In the genomic region with DNA sequence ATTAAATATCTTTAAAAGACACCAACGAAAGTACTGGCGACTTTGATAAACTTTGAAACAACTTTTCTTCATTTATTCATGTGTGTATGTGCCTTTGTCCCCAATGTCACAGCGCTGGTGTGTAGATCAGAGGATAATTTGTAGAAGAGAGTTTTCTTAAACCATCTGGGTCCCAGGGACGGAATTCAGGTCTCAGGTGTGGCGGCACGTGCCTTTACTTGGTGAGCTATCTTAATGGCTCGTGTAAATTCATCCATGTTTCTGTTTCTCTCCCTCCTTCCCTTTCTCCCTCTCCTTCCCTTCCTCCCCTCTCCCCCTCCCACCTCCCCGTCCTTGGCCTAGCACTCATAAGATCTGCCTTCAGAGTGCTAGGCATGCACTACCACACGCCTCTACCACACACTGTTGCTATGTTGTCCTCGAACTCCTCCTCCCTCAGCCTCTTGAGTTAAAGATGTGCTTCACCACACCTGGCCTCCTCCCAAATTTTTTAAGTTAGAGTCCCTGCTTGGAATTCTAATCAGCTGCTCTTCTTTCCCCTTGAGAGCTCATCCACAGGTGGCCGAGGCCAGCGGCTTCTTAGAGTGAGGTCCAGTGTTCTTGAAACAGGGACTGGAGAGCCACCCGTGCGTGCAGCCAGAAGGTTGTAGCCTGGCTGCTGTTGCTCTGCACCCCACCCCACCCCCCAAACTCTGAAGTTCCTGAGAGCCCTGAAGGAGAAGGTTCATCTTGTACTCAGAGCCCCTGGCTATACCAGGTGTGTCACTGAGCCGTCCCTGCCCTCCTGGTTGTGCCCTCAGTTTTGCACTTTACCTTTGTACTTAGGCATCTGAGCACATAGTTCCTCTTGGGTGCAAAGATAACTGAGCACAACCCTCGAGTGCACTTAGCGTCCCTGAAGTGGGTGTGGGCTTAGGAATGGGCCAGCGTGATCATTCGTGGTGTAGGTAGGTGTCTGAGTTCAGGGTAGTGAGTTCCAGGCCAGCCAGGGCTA, we compare ENCODE assay signal across 8 mouse cellular contexts. TPM values are rescaled to one million over a fixed set of nuclear protein-coding genes. Genes with fewer than 3 reads are reported as not detected.
A peak's percentile ranks its signal among the peaks of the same experiment; 100 is the strongest.
DNase-seq lines count a peak whose midpoint lies in the region; ATAC-seq and TF ChIP-seq lines count a peak whose summit lies in the region.

No protein-coding gene starts in this region.

- peak overlapping the region; percentile 77 for H3K9ac ChIP-seq in lung, embryonic 14.5 days
- H3K9ac ChIP-seq in stomach, postnatal 0 days (ENCODE audit: low read length): peak overlapping the region; percentile 83

- no peak for ATAC-seq in erythroblast, adult 5-6 weeks (replicated peaks; ENCODE audit: low FRiP score, poor library complexity, severe bottlenecking)
- no peak for ATAC-seq in lung, embryonic 14.5 days (ENCODE audit: insufficient read depth)
- no peak for ATAC-seq in stomach, postnatal 0 days (ENCODE audit: low FRiP score, low TSS enrichment)

- H3K27me3 ChIP-seq in erythroblast, embryonic 14.5 days (ENCODE audit: control insufficient read depth): no peaks in the 10 kb centered on the region
- no peaks in the 10 kb centered on the region for H3K27me3 ChIP-seq in embryonic facial prominence, embryonic 10.5 days (replicated peaks; ENCODE audit: low read depth, poor library complexity, severe bottlenecking)
- no peaks in the 10 kb centered on the region for H3K27me3 ChIP-seq in lung, embryonic 14.5 days (ENCODE audit: insufficient read depth, low read length)
- H3K27me3 ChIP-seq in stomach, postnatal 0 days (ENCODE audit: control insufficient read depth, insufficient read depth, low read length): no peaks in the 10 kb centered on the region

- no peaks in the 10 kb centered on the region for H3K9me3 ChIP-seq in erythroblast, embryonic 14.5 days (ENCODE audit: control insufficient read depth, low read length)
- no peaks in the 10 kb centered on the region for H3K9me3 ChIP-seq in embryonic facial prominence, embryonic 10.5 days
- H3K9me3 ChIP-seq in lung, embryonic 14.5 days (ENCODE audit: low read depth, low read length): no peaks in the 10 kb centered on the region
- H3K9me3 ChIP-seq in stomach, postnatal 0 days (ENCODE audit: control insufficient read depth, low read length): no peaks in the 10 kb centered on the region

- 29% methylated on average over 19 of the region's 19 CpGs for WGBS in embryonic facial prominence, embryonic 10.5 days
- 19% methylated on average over 19 of the region's 19 CpGs for WGBS in lung, embryonic 14.5 days
- 19% methylated on average over 19 of the region's 19 CpGs for WGBS in stomach, postnatal 0 days

- no peak for TF ChIP-seq CTCF in lung, embryonic 14.5 days (IDR thresholded peaks at IDR 0.05; ENCODE audit: low read depth)
- TF ChIP-seq CTCF in stomach, postnatal 0 days (IDR thresholded peaks at IDR 0.05; ENCODE audit: low read depth): no peak

- H3K27ac ChIP-seq in embryonic facial prominence, embryonic 10.5 days (replicated peaks): peak overlapping the region; percentile 93
- peak overlapping the region; percentile 95 for H3K27ac ChIP-seq in lung, embryonic 14.5 days (ENCODE audit: low read depth)
- H3K27ac ChIP-seq in stomach, postnatal 0 days (replicated peaks): peak overlapping the region; percentile 95

- H3K4me2 ChIP-seq in lung, embryonic 14.5 days: peak overlapping the region; percentile 73
- H3K4me2 ChIP-seq in stomach, postnatal 0 days (replicated peaks; ENCODE audit: low read depth): peak overlapping the region; percentile 69

- peak; percentile 30 for DNase-seq in embryonic facial prominence, embryonic 10.5 days (ENCODE audit: low spot score)
- DNase-seq in kidney, adult 18-20 months: peak; percentile 47
- DNase-seq in lung, embryonic 14.5 days: peak; percentile 22
- peak; percentile 33 for DNase-seq in stomach, postnatal 0 days (ENCODE audit: low spot score)
- DNase-seq in left cerebral cortex, postnatal 25 days (ENCODE audit: low spot score in 2 of 2): no peak
- no peak for DNase-seq in spleen, adult 18-20 months

- peaks cover 58% of the 10 kb centered on the region for H3K36me3 ChIP-seq in erythroblast, embryonic 14.5 days (ENCODE audit: control insufficient read depth)
- H3K36me3 ChIP-seq in embryonic facial prominence, embryonic 10.5 days (replicated peaks): peaks cover 23% of the 10 kb centered on the region
- H3K36me3 ChIP-seq in lung, embryonic 14.5 days (ENCODE audit: insufficient read depth): 0 out of 2 replicates have a peak, but pooled peaks cover 2% of the 10 kb centered on the region
- H3K36me3 ChIP-seq in stomach, postnatal 0 days (ENCODE audit: control insufficient read depth, insufficient read depth, low read length): no peaks in the 10 kb centered on the region

- intact Hi-C loops in left cerebral cortex, postnatal 25 days (cut with DNase I): loop anchor here (5.0 kb wide), 1 partner anchor 277 kb away; no protein-coding TSS in a partner anchor

- TF ChIP-seq EP300 in stomach, postnatal 0 days (optimal IDR thresholded peaks at IDR 0.05): no peak

- H3K4me1 ChIP-seq in erythroblast, embryonic 14.5 days (ENCODE audit: control insufficient read depth): peaks cover 87% of the 10 kb centered on the region
- peaks cover 46% of the 10 kb centered on the region for H3K4me1 ChIP-seq in embryonic facial prominence, embryonic 10.5 days
- peaks cover 24% of the 10 kb centered on the region for H3K4me1 ChIP-seq in lung, embryonic 14.5 days (ENCODE audit: insufficient read depth)
- peaks cover 8% of the 10 kb centered on the region for H3K4me1 ChIP-seq in stomach, postnatal 0 days (replicated peaks; ENCODE audit: control insufficient read depth, insufficient read depth)

- H3K4me3 ChIP-seq in erythroblast, embryonic 14.5 days (replicated peaks): peak overlapping the region; percentile 90
- H3K4me3 ChIP-seq in embryonic facial prominence, embryonic 10.5 days: peak overlapping the region; percentile 87
- H3K4me3 ChIP-seq in lung, embryonic 14.5 days (ENCODE audit: low read depth, low read length): peak overlapping the region; percentile 76
- H3K4me3 ChIP-seq in stomach, postnatal 0 days (ENCODE audit: low read depth, low read length): peak overlapping the region; percentile 88

RNA-seq across cellular contexts. Expression of gene Zfyve21, which starts 1.1 kb away (rescaled TPM):
- 1.7 TPM in 2 replicates for polyA plus RNA-seq in erythroblast, embryonic 14.5 days (2012)
- 2.5 and 3.3 TPM in 2 replicates for total RNA-seq in erythroblast, adult 5-6 weeks (2015; ENCODE audit: low replicate concordance)
- total RNA-seq in erythroblast, adult 5-6 weeks (2017; ENCODE audit: low replicate concordance): 2.4 and 4.9 TPM in 2 replicates
- polyA plus RNA-seq in embryonic facial prominence, embryonic 10.5 days (2016; fragmentation: Nextera tagmentation; extraction: Ambion mirVana): 75.0 TPM in 2 replicates
- 111 and 112 TPM in 2 replicates for polyA plus RNA-seq in lung, embryonic 14.5 days (2014; fragmentation: Nextera tagmentation; extraction: Ambion mirVana)
- 72.0 and 72.4 TPM in 2 replicates for polyA plus RNA-seq in stomach, postnatal 0 days (2015; fragmentation: Nextera tagmentation; extraction: Ambion mirVana)
- 10 to 100 TPM; 20.7 to 21.1 TPM for total RNA-seq in left cerebral cortex, postnatal 25 days (2021)

RNA-seq across cellular contexts. Expression of gene Xrcc3, which starts 1.4 kb away (rescaled TPM):
- polyA plus RNA-seq in erythroblast, embryonic 14.5 days (2012): 0.85 and 1.6 TPM in 2 replicates
- 1.7 and 1.9 TPM in 2 replicates for total RNA-seq in erythroblast, adult 5-6 weeks (2015; ENCODE audit: low replicate concordance)
- 2.0 and 5.6 TPM in 2 replicates for total RNA-seq in erythroblast, adult 5-6 weeks (2017; ENCODE audit: low replicate concordance)
- polyA plus RNA-seq in embryonic facial prominence, embryonic 10.5 days (2016; fragmentation: Nextera tagmentation; extraction: Ambion mirVana): 21.7 and 22.2 TPM in 2 replicates
- 15.7 and 16.9 TPM in 2 replicates for polyA plus RNA-seq in lung, embryonic 14.5 days (2014; fragmentation: Nextera tagmentation; extraction: Ambion mirVana)
- 1.8 and 3.2 TPM in 2 replicates for polyA plus RNA-seq in stomach, postnatal 0 days (2015; fragmentation: Nextera tagmentation; extraction: Ambion mirVana)
- total RNA-seq in left cerebral cortex, postnatal 25 days (2021): 1 to 10 TPM; 3.3 to 4.2 TPM

RNA-seq across cellular contexts. Expression of gene Klc1, which starts 56.4 kb away (rescaled TPM):
- polyA plus RNA-seq in erythroblast, embryonic 14.5 days (2012): 2.9 and 3.9 TPM in 2 replicates
- 3.8 and 13.1 TPM in 2 replicates for total RNA-seq in erythroblast, adult 5-6 weeks (2015; ENCODE audit: low replicate concordance)
- total RNA-seq in erythroblast, adult 5-6 weeks (2017; ENCODE audit: low replicate concordance): 12.9 and 21.9 TPM in 2 replicates
- polyA plus RNA-seq in embryonic facial prominence, embryonic 10.5 days (2016; fragmentation: Nextera tagmentation; extraction: Ambion mirVana): 130 and 131 TPM in 2 replicates
- polyA plus RNA-seq in lung, embryonic 14.5 days (2014; fragmentation: Nextera tagmentation; extraction: Ambion mirVana): 90.5 and 96.7 TPM in 2 replicates
- polyA plus RNA-seq in stomach, postnatal 0 days (2015; fragmentation: Nextera tagmentation; extraction: Ambion mirVana): 55.7 and 56.7 TPM in 2 replicates
- 100 to 1,000 TPM; 764 to 822 TPM for total RNA-seq in left cerebral cortex, postnatal 25 days (2021)

Comparison
In these comparisons a context has a peak if more than half of its experiments do, and no peak if none do; other contexts are left out.
1. DNase-seq: peak in embryonic facial prominence, embryonic 10.5 days (single experiment), kidney, adult 18-20 months (single experiment), lung, embryonic 14.5 days (single experiment) and stomach, postnatal 0 days (single experiment); none in left cerebral cortex, postnatal 25 days (0 of 2) and spleen, adult 18-20 months (0 of 2).
2. RNA of gene Zfyve21, which starts 1.1 kb away (polyA plus RNA-seq): 111 to 112 TPM in lung, embryonic 14.5 days, 75.0 TPM in embryonic facial prominence, embryonic 10.5 days and 72.0 to 72.4 TPM in stomach, postnatal 0 days; 1.7 TPM in erythroblast, embryonic 14.5 days; every median in the first group is over 10 times any median in the second.
3. RNA of gene Klc1, which starts 56.4 kb away (polyA plus RNA-seq): 130 to 131 TPM in embryonic facial prominence, embryonic 10.5 days, 90.5 to 96.7 TPM in lung, embryonic 14.5 days and 55.7 to 56.7 TPM in stomach, postnatal 0 days; 2.9 to 3.9 TPM in erythroblast, embryonic 14.5 days; every median in the first group is over 10 times any median in the second.
4. Peak in every context shown above with its lines, with median percentiles within 50 percentile points of each other: H3K4me3 ChIP-seq and H3K27ac ChIP-seq.